Mouse (Mus musculus): ENCODE results near the gene Hoxc11. TPM values are rescaled to one million over a fixed set of nuclear protein-coding genes. Genes with fewer than 3 reads are reported as not detected.

Hoxc11 gene
- polyA plus RNA-seq, 1 experiment = not detected

GRCm38 (mm10) chr15:102969296-102969695 lies 15.1 kb downstream of the Hoxc11 start:
- TF ChIP-seq POLR2A (IDR thresholded peaks at IDR 0.05; ENCODE audit: borderline replicate concordance, insufficient read depth, low read length) (no peak), CTCF (IDR thresholded peaks at IDR 0.05; ENCODE audit: borderline replicate concordance, insufficient read depth, low read depth, low read length) (no peak)
- Histone ChIP-seq H3K27ac (ENCODE audit: insufficient read depth, low read length) (no peak overlapping the region), H3K4me3 (replicated peaks; ENCODE audit: insufficient read depth, low read depth, low read length) (no peak overlapping the region), H3K27me3 (ENCODE audit: control insufficient read depth, insufficient read depth, low read length) (peaks cover 18% of the 10 kb centered on the region; the same call in 1 of the 2 replicates), H3K4me1 (ENCODE audit: control insufficient read depth, insufficient read depth, low read length) (no peaks in the 10 kb centered on the region)
- WGBS = 32% methylated on average over 1 of the region's 1 CpGs
- DNase-seq = no peak

GRCm38 (mm10) chr15:102970740-102971139 lies 16.5 kb downstream of the Hoxc11 start:
- DNase-seq = no peak
- TF ChIP-seq CTCF (IDR thresholded peaks at IDR 0.05; ENCODE audit: borderline replicate concordance, insufficient read depth, low read depth, low read length) (no peak; the same call in 1 of the 2 replicates), POLR2A (IDR thresholded peaks at IDR 0.05; ENCODE audit: borderline replicate concordance, insufficient read depth, low read length) (no peak)
- Histone ChIP-seq H3K4me1 (ENCODE audit: control insufficient read depth, insufficient read depth, low read length) (no peaks in the 10 kb centered on the region), H3K4me3 (replicated peaks; ENCODE audit: insufficient read depth, low read depth, low read length) (no peak overlapping the region), H3K27me3 (ENCODE audit: control insufficient read depth, insufficient read depth, low read length) (peaks cover 15% of the 10 kb centered on the region; the same call in 1 of the 2 replicates), H3K27ac (ENCODE audit: insufficient read depth, low read length) (no peak overlapping the region)
- WGBS = 1% methylated on average over 12 of the region's 12 CpGs

GRCm38 (mm10) chr15:102972254-102972653 lies 18.0 kb downstream of the Hoxc11 start:
- no peak for DNase-seq
- Histone ChIP-seq H3K4me3 (replicated peaks; ENCODE audit: insufficient read depth, low read depth, low read length) (no peak overlapping the region), H3K27ac (ENCODE audit: insufficient read depth, low read length) (no peak overlapping the region), H3K4me1 (ENCODE audit: control insufficient read depth, insufficient read depth, low read length) (no peaks in the 10 kb centered on the region), H3K27me3 (ENCODE audit: control insufficient read depth, insufficient read depth, low read length) (peaks cover 21% of the 10 kb centered on the region; the same call in 1 of the 2 replicates)
- TF ChIP-seq CTCF (IDR thresholded peaks at IDR 0.05; ENCODE audit: borderline replicate concordance, insufficient read depth, low read depth, low read length) (no peak), POLR2A (IDR thresholded peaks at IDR 0.05; ENCODE audit: borderline replicate concordance, insufficient read depth, low read length) (no peak)
- WGBS = 1% methylated on average over 21 of the region's 21 CpGs

GRCm38 (mm10) chr15:102972753-102973152 lies 18.5 kb downstream of the Hoxc11 start:
- no peak for DNase-seq
- TF ChIP-seq POLR2A (IDR thresholded peaks at IDR 0.05; ENCODE audit: borderline replicate concordance, insufficient read depth, low read length) = no peak
- TF ChIP-seq CTCF (IDR thresholded peaks at IDR 0.05; ENCODE audit: borderline replicate concordance, insufficient read depth, low read depth, low read length) = no peak
- H3K27ac ChIP-seq (ENCODE audit: insufficient read depth, low read length) = no peak overlapping the region
- 5% methylated on average over 6 of the region's 6 CpGs for WGBS
- H3K4me1 ChIP-seq (ENCODE audit: control insufficient read depth, insufficient read depth, low read length) = no peaks in the 10 kb centered on the region
- no peak overlapping the region for H3K4me3 ChIP-seq (replicated peaks; ENCODE audit: insufficient read depth, low read depth, low read length)
- H3K27me3 ChIP-seq (ENCODE audit: control insufficient read depth, insufficient read depth, low read length) = peaks cover 23% of the 10 kb centered on the region; the same call in 1 of the 2 replicates

- no peak for DNase-seq
- WGBS = 5% methylated on average over 7 of the region's 7 CpGs
- Histone ChIP-seq H3K27ac (ENCODE audit: insufficient read depth, low read length) (no peak overlapping the region), H3K4me1 (ENCODE audit: control insufficient read depth, insufficient read depth, low read length) (no peaks in the 10 kb centered on the region), H3K4me3 (replicated peaks; ENCODE audit: insufficient read depth, low read depth, low read length) (no peak overlapping the region), H3K27me3 (ENCODE audit: control insufficient read depth, insufficient read depth, low read length) (peaks cover 22% of the 10 kb centered on the region; the same call in 1 of the 2 replicates)
- no peak for TF ChIP-seq POLR2A (IDR thresholded peaks at IDR 0.05; ENCODE audit: borderline replicate concordance, insufficient read depth, low read length)
Measured at GRCm38 (mm10) chr15:102975034-102975433, 20.8 kb downstream of the Hoxc11 start.

GRCm38 (mm10) chr15:102975688-102976111 lies 21.5 kb downstream of the Hoxc11 start:
- peaks cover 19% of the 10 kb centered on the region; the same call in 1 of the 2 replicates for H3K27me3 ChIP-seq (ENCODE audit: control insufficient read depth, insufficient read depth, low read length)
- TF ChIP-seq POLR2A (IDR thresholded peaks at IDR 0.05; ENCODE audit: borderline replicate concordance, insufficient read depth, low read length) (no peak), CTCF (IDR thresholded peaks at IDR 0.05; ENCODE audit: borderline replicate concordance, insufficient read depth, low read depth, low read length) (no peak)
- DNase-seq = no peak
- H3K4me3 ChIP-seq (replicated peaks; ENCODE audit: insufficient read depth, low read depth, low read length) = no peak overlapping the region
- no peak overlapping the region for H3K27ac ChIP-seq (ENCODE audit: insufficient read depth, low read length)
- 3% methylated on average over 21 of the region's 21 CpGs for WGBS
- no peaks in the 10 kb centered on the region for H3K4me1 ChIP-seq (ENCODE audit: control insufficient read depth, insufficient read depth, low read length)

GRCm38 (mm10) chr15:102976171-102976570 lies 21.9 kb downstream of the Hoxc11 start, which contains the start of gene Hoxc9:
Gene Hoxc9 (plus strand): TSS chr15:102976439.
- no peak for DNase-seq
- TF ChIP-seq POLR2A (IDR thresholded peaks at IDR 0.05; ENCODE audit: borderline replicate concordance, insufficient read depth, low read length) (no peak), CTCF (IDR thresholded peaks at IDR 0.05; ENCODE audit: borderline replicate concordance, insufficient read depth, low read depth, low read length) (no peak)
- peaks cover 19% of the 10 kb centered on the region; the same call in 1 of the 2 replicates for H3K27me3 ChIP-seq (ENCODE audit: control insufficient read depth, insufficient read depth, low read length)
- H3K4me1 ChIP-seq (ENCODE audit: control insufficient read depth, insufficient read depth, low read length) = no peaks in the 10 kb centered on the region
- H3K4me3 ChIP-seq (replicated peaks; ENCODE audit: insufficient read depth, low read depth, low read length) = no peak within 1 kb of the TSS
- no peak within 1 kb of the TSS for H3K27ac ChIP-seq (ENCODE audit: insufficient read depth, low read length)
- under 1% methylated on average over 14 of the region's 20 CpGs for WGBS

GRCm38 (mm10) chr15:102976631-102977422 lies 22.6 kb downstream of the Hoxc11 start:
- Histone ChIP-seq H3K27me3 (ENCODE audit: control insufficient read depth, insufficient read depth, low read length) (peaks cover 23% of the 10 kb centered on the region; the same call in 1 of the 2 replicates), H3K27ac (ENCODE audit: insufficient read depth, low read length) (no peak overlapping the region), H3K4me3 (replicated peaks; ENCODE audit: insufficient read depth, low read depth, low read length) (no peak overlapping the region), H3K4me1 (ENCODE audit: control insufficient read depth, insufficient read depth, low read length) (no peaks in the 10 kb centered on the region)
- WGBS = 2% methylated on average over 37 of the region's 37 CpGs
- TF ChIP-seq CTCF (IDR thresholded peaks at IDR 0.05; ENCODE audit: borderline replicate concordance, insufficient read depth, low read depth, low read length) = no peak
- no peak for TF ChIP-seq POLR2A (IDR thresholded peaks at IDR 0.05; ENCODE audit: borderline replicate concordance, insufficient read depth, low read length)
- no peak for DNase-seq

Data from cerebellum, adult 2 months (tissue).